Mouse (Mus musculus) cortical plate, adult 2 months (tissue): Measurements from ENCODE around the gene Dync1li2. TPM values are rescaled to one million over a fixed set of nuclear protein-coding genes. Genes with fewer than 3 reads are reported as not detected.

Experiments
- H3K27ac ChIP-seq: fragments of 200-500 bp; 2 replicates; pipeline ENCODE4 v1.5.1; 2012; ENCODE audit warnings: low read length, control low read depth, inconsistent platforms; ENCODE audit not compliant: insufficient read depth
- H3K4me1 ChIP-seq: fragments of 200-500 bp; 2 replicates; pipeline ENCODE4 v1.6.1; 2011; ENCODE audit warnings: low read length; ENCODE audit not compliant: control insufficient read depth, insufficient read depth
- H3K4me3 ChIP-seq: fragments of 200-500 bp; 2 replicates; pipeline ENCODE4 v1.5.1; 2011; ENCODE audit warnings: mild to moderate bottlenecking, low read length, control low read depth; ENCODE audit not compliant: insufficient read depth
- CTCF ChIP-seq: fragments of 200-500 bp; IDR thresholded peaks from 2 replicates; pipeline ENCODE4 v1.5.1; 2011; ENCODE audit warnings: mild to moderate bottlenecking, control low read depth, low read length; ENCODE audit not compliant: insufficient read depth; ENCODE audit errors: extremely low read depth
- POLR2A ChIP-seq: fragments of 200-500 bp; IDR thresholded peaks from 2 replicates; pipeline ENCODE4 v1.6.1; 2011; ENCODE audit warnings: mild to moderate bottlenecking, low read length, control low read depth; ENCODE audit not compliant: insufficient read depth; ENCODE audit errors: extremely low read depth
- polyA plus RNA-seq: library from polyadenylated mRNA; depleted of rRNA; stranded (reverse); fragments of >200 nt; gene quantifications from 2 replicates; pipeline ENCODE4 v1.2.3, GENCODE M21; 2012; rRNA removed

Gene Dync1li2
- polyA plus RNA-seq, 1 experiment = 161 TPM

DNA sequence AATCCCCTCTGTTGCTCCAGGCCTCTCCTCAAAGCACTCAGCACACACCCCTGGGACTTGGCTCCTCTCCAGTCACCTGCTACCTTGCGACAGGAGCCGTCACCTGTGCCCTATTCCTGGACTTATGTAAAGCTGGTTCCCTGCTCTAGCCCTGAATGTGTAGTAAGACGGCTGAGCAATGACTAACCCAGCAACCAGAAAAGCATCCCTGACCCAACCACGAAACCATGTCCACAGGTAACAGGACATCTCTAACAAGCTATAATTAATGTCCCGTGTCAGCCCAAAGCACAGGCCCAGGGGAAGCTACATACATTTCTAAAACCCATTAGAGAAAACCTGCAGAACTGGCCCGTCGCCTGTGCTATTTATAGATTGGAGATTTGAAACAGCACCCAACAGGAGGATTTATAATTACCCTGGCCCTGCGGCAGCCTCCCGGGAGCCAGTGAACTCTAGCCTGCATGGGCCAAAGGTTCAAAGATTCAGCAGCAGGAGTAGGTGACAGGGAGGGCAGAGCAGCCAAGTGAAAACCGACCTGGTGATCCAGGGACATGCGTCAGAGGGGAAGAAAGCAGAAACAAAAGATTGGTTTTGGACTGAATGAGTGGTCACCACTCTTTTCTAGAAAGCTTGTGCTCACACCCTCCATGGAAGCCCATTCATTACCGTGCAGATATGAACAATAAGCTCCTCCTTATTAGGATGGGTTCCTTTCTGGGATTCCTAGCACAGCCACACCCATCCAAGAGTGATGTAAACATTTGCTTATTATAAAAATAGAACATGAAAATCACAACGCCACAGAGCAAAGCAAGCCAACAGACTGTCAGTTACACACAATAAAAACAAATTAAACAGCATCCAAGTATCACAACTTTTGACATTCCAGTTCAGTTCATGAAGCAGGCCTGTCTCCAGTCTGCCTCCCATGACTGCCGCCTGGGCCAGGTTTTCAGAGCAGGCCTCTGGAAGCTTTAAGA lies 67.7 kb downstream of the Dync1li2 start:
- TF ChIP-seq CTCF (no peak), POLR2A (no peak)
- H3K4me1 ChIP-seq = peaks cover 11% of the 10 kb centered on the region
- H3K27ac ChIP-seq = no peak overlapping the region
- H3K4me3 ChIP-seq = no peak overlapping the region

- no peak for TF ChIP-seq POLR2A
- TF ChIP-seq CTCF = no peak
- no peak overlapping the region for H3K4me3 ChIP-seq
- no peak overlapping the region for H3K27ac ChIP-seq
- peaks cover 13% of the 10 kb centered on the region for H3K4me1 ChIP-seq
Measured at GRCm38 (mm10) chr8:104374269-104374668, 68.6 kb downstream of the Dync1li2 start.

DNA sequence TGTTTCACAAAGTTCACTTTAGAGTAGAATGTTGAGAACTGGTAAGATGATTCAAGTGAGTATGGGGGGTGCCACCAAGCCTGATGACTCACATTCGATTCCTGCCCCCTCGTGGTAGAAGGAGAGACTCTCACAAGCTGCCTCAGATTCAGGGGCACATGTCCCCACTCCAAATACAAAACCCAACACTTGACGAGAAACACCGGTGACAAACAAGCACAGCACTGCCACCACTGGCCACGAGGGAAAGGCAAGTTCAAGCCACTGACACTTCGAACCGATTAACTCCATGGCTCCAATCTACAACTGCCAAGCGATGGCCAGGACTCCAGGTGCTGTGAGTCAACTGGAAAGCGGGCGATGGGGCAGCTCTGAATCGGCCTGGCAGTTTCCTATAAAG lies 69.1 kb downstream of the Dync1li2 start:
- H3K4me3 ChIP-seq = no peak overlapping the region
- H3K4me1 ChIP-seq = peaks cover 13% of the 10 kb centered on the region
- H3K27ac ChIP-seq = no peak overlapping the region
- peak; percentile 29; the same call in 1 of the 2 replicates for TF ChIP-seq CTCF
- TF ChIP-seq POLR2A = no peak

DNA sequence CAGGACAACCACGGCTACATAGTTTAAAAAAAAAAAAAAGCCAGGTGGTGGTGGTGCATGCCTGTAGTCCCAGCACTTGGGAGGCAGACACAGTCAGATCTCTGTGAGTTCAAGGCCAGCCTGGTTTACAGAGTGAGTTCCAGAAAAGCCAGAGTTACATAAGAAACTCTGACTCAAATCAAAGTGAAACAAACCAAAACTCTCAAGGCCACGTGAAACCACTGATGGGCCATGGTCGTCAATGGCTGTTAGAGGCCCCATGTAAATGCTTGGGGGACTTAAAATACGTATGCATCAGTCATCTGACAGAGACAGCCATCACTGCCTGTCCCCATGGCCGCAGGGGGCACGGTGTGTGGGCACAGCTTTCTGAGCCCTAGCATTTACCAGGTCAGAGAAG lies 71.7 kb downstream of the Dync1li2 start:
- Histone ChIP-seq H3K4me3 (no peak overlapping the region), H3K4me1 (peaks cover 17% of the 10 kb centered on the region), H3K27ac (no peak overlapping the region)
- TF ChIP-seq POLR2A (no peak), CTCF (no peak)

GRCm38 (mm10) chr8:104370071-104370470 lies 72.8 kb downstream of the Dync1li2 start:
- Histone ChIP-seq H3K27ac (no peak overlapping the region), H3K4me1 (peaks cover 15% of the 10 kb centered on the region), H3K4me3 (0 out of 2 replicates have a peak overlapping the region, but pooled peaks have one; percentile 1)
- TF ChIP-seq POLR2A (no peak), CTCF (no peak)

DNA sequence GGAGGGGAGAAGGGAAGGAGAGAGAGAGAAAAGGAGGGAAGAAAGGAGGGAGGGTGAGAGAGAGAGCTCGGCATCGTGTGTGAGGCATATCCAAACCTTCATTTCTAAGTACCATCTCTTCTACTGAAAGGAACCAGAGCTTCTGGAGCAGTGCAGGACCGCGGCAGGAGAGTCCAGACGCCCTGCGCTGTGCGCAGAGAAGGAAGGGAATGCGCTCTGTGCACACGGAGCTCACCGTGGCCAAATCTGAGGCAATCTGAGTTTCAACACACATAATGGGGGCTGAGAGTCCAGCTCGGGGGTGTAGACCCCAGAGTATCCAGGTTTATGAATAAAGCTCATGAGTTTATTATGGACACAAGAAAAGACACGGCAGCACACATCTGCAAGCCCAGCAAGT lies 73.3 kb downstream of the Dync1li2 start:
- Histone ChIP-seq H3K27ac (no peak overlapping the region), H3K4me1 (peaks cover 12% of the 10 kb centered on the region), H3K4me3 (0 out of 2 replicates have a peak overlapping the region, but pooled peaks have one; percentile 1)
- TF ChIP-seq POLR2A (no peak), CTCF (no peak)

Other genes starting within 250 kb of the Dync1li2 start
- gene Tk2, start 194.5 kb downstream of the Dync1li2 start, polyA plus RNA-seq = 46.7 and 48.6 TPM in 2 replicates
- gene Cklf, start 192.2 kb downstream of the Dync1li2 start, polyA plus RNA-seq = 11.4 and 12.4 TPM in 2 replicates
- gene Cmtm2a, start 149.9 kb downstream of the Dync1li2 start, polyA plus RNA-seq = not detected in 2 replicates
- not detected in 2 replicates for gene Gm45711, start 133.0 kb downstream of the Dync1li2 start, polyA plus RNA-seq
- not detected in 2 replicates for gene Cmtm1, start 132.9 kb downstream of the Dync1li2 start, polyA plus RNA-seq
- gene Gm11020, start 121.5 kb downstream of the Dync1li2 start, polyA plus RNA-seq = not detected in 2 replicates
- gene Cmtm2b, start 120.8 kb downstream of the Dync1li2 start, polyA plus RNA-seq = not detected in 2 replicates
- gene Cmtm3, start 103.6 kb downstream of the Dync1li2 start, polyA plus RNA-seq = 19.8 and 20.4 TPM in 2 replicates
- 45.7 and 46.2 TPM in 2 replicates for gene Cmtm4, start 47.2 kb downstream of the Dync1li2 start, polyA plus RNA-seq
- 0.69 and 1.2 TPM in 2 replicates for gene Terb1, start 66.9 kb upstream of the Dync1li2 start, polyA plus RNA-seq
- 75.4 and 76.2 TPM in 2 replicates for gene Nae1, start 91.6 kb upstream of the Dync1li2 start, polyA plus RNA-seq
- 48.6 and 59.8 TPM in 2 replicates for gene Car7, start 91.6 kb upstream of the Dync1li2 start, polyA plus RNA-seq
- 4.7 and 5.1 TPM in 2 replicates for gene Pdp2, start 148.4 kb upstream of the Dync1li2 start, polyA plus RNA-seq
- not detected in 2 replicates for gene Cdh16, start 181.3 kb upstream of the Dync1li2 start, polyA plus RNA-seq
- gene Rrad, start 188.3 kb upstream of the Dync1li2 start, polyA plus RNA-seq = 2.4 and 2.9 TPM in 2 replicates
- gene Ciao2b, start 198.9 kb upstream of the Dync1li2 start, polyA plus RNA-seq = 51.2 and 55.8 TPM in 2 replicates